In the genomic region with DNA sequence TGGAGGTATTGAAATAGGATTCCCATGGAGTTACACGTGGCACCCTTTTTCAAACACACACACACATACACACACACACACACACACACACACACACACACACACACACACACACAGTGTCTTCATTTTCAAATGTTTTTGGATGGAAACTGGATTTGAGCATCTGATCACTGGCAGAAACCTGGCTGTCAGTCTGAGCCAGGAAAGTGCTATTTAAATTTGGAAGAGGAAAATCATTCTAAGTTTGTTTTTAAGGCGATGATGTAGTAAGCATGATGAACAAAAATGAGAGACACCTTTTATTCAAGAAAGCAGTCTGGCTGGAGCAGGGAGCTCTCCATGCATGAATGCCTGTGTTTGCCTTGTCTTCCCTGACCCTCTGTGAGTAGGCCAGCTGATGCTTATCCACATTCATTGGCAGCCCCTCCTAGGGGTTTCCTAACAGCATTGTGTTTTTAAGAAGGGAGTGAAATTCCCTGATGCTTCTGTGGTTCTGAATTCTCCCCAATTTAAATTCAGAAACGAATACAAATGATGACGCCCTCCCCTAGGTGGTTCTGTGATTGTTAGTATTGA, we compare ENCODE assay signal across 19 mouse cellular contexts.
DNase-seq lines count a peak whose midpoint lies in the region; ATAC-seq and TF ChIP-seq lines count a peak whose summit lies in the region.
"Had no signal": no experiment of that assay in that cellular context is flagged by ENCODE, and none has a peak within 500 bp of the region (broad histone marks: within the 10 kb centered on the region; RNA-seq: fewer than 3 reads in every experiment).

No protein-coding gene starts in this region.

- H3K9me3 ChIP-seq in forebrain, embryonic 15.5 days = no peaks in the 10 kb centered on the region
- H3K9me3 ChIP-seq in forebrain, embryonic 11.5 days (ENCODE audit: control insufficient read depth, low read length) = no peaks in the 10 kb centered on the region
- H3K9me3 ChIP-seq in midbrain, embryonic 11.5 days (ENCODE audit: control insufficient read depth, low read length) = no peaks in the 10 kb centered on the region
- no peaks in the 10 kb centered on the region for H3K9me3 ChIP-seq in midbrain, embryonic 13.5 days
- no peaks in the 10 kb centered on the region for H3K9me3 ChIP-seq in liver, embryonic 11.5 days (ENCODE audit: control insufficient read depth, low read length)
- H3K9me3 ChIP-seq: hindbrain, embryonic 12.5 days; hindbrain, embryonic 15.5 days had no signal

- no peak overlapping the region for H3K9ac ChIP-seq in forebrain, embryonic 15.5 days (replicated peaks)
- H3K9ac ChIP-seq in forebrain, embryonic 11.5 days (ENCODE audit: low read length) = no peak overlapping the region
- no peak overlapping the region for H3K9ac ChIP-seq in midbrain, embryonic 11.5 days (ENCODE audit: low read length)
- H3K9ac ChIP-seq in midbrain, embryonic 13.5 days (replicated peaks) = no peak overlapping the region
- no peak overlapping the region for H3K9ac ChIP-seq in liver, embryonic 11.5 days (ENCODE audit: low read depth, low read length)
- H3K9ac ChIP-seq: hindbrain, embryonic 12.5 days; hindbrain, embryonic 15.5 days had no signal

- H3K4me1 ChIP-seq in forebrain, embryonic 15.5 days = peaks cover 5% of the 10 kb centered on the region; the same call in 1 of the 2 replicates
- no peaks in the 10 kb centered on the region for H3K4me1 ChIP-seq in forebrain, embryonic 11.5 days (replicated peaks; ENCODE audit: control insufficient read depth, insufficient read depth, low read length)
- H3K4me1 ChIP-seq in midbrain, embryonic 11.5 days (ENCODE audit: control insufficient read depth, insufficient read depth, low read length) = no peaks in the 10 kb centered on the region
- no peaks in the 10 kb centered on the region for H3K4me1 ChIP-seq in midbrain, embryonic 13.5 days (replicated peaks)
- no peaks in the 10 kb centered on the region for H3K4me1 ChIP-seq in liver, embryonic 11.5 days (replicated peaks; ENCODE audit: control insufficient read depth, insufficient read depth, low read length)
- H3K4me1 ChIP-seq: hindbrain, embryonic 12.5 days; hindbrain, embryonic 15.5 days had no signal

- no peak for TF ChIP-seq POLR2A in brain, embryonic 14.5 days (IDR thresholded peaks at IDR 0.05; ENCODE audit: borderline replicate concordance, extremely low read depth, insufficient read depth, insufficient read length, poor library complexity, severe bottlenecking)

- WGBS in forebrain, embryonic 15.5 days = 74% methylated on average over 4 of the region's 4 CpGs
- 86% methylated on average over 4 of the region's 4 CpGs for WGBS in forebrain, embryonic 11.5 days
- 63% methylated on average over 4 of the region's 4 CpGs for WGBS in midbrain, embryonic 11.5 days
- WGBS in midbrain, embryonic 13.5 days = 74% methylated on average over 4 of the region's 4 CpGs
- WGBS in liver, embryonic 11.5 days = 78% methylated on average over 4 of the region's 4 CpGs

- no peaks in the 10 kb centered on the region for H3K27me3 ChIP-seq in forebrain, embryonic 15.5 days
- no peaks in the 10 kb centered on the region for H3K27me3 ChIP-seq in forebrain, embryonic 11.5 days (ENCODE audit: control insufficient read depth, insufficient read depth, low read length)
- H3K27me3 ChIP-seq in midbrain, embryonic 11.5 days (ENCODE audit: control insufficient read depth, insufficient read depth, low read length) = no peaks in the 10 kb centered on the region
- no peaks in the 10 kb centered on the region for H3K27me3 ChIP-seq in midbrain, embryonic 13.5 days
- no peaks in the 10 kb centered on the region for H3K27me3 ChIP-seq in liver, embryonic 11.5 days (replicated peaks; ENCODE audit: control insufficient read depth, insufficient read depth, low read length)
- H3K27me3 ChIP-seq: hindbrain, embryonic 12.5 days; hindbrain, embryonic 15.5 days had no signal

- no peak overlapping the region for H3K4me2 ChIP-seq in forebrain, embryonic 15.5 days (replicated peaks)
- H3K4me2 ChIP-seq in forebrain, embryonic 11.5 days (ENCODE audit: low read depth, low read length, severe bottlenecking) = no peak overlapping the region
- no peak overlapping the region for H3K4me2 ChIP-seq in midbrain, embryonic 11.5 days
- H3K4me2 ChIP-seq in midbrain, embryonic 13.5 days (replicated peaks) = no peak overlapping the region
- no peak overlapping the region for H3K4me2 ChIP-seq in liver, embryonic 11.5 days
- H3K4me2 ChIP-seq: heart, embryonic 11.5 days; hindbrain, embryonic 12.5 days; hindbrain, embryonic 15.5 days had no signal

- DNase-seq in forebrain, embryonic 11.5 days (ENCODE audit: low spot score) = no peak
- DNase-seq in midbrain, embryonic 11.5 days (ENCODE audit: low spot score, missing footprints) = no peak
- DNase-seq in brain, adult 2 months (ENCODE audit: low read depth, low spot score) = peak; percentile 25
- DNase-seq in brain, embryonic 14.5 days (ENCODE audit: low read depth) = peak; percentile 55
- DNase-seq in liver, embryonic 11.5 days (ENCODE audit: low spot score) = no peak
- no peak for DNase-seq in thymus, postnatal 14 days
- DNase-seq: adrenal gland, adult 2 months; adrenal gland, postnatal 14 days; cerebellum, adult 18-20 months; cerebellum, adult 9-10 months; cerebellum, postnatal 14 days; gastrocnemius, adult 2 months; gastrocnemius, postnatal 14 days had no signal

- no peaks in the 10 kb centered on the region for H3K36me3 ChIP-seq in forebrain, embryonic 15.5 days
- no peaks in the 10 kb centered on the region for H3K36me3 ChIP-seq in forebrain, embryonic 11.5 days (ENCODE audit: control insufficient read depth, insufficient read depth, low read length)
- no peaks in the 10 kb centered on the region for H3K36me3 ChIP-seq in midbrain, embryonic 11.5 days (ENCODE audit: control insufficient read depth, insufficient read depth, low read length)
- H3K36me3 ChIP-seq in midbrain, embryonic 13.5 days = no peaks in the 10 kb centered on the region
- no peaks in the 10 kb centered on the region for H3K36me3 ChIP-seq in liver, embryonic 11.5 days (ENCODE audit: control insufficient read depth, insufficient read depth, low read length)
- H3K36me3 ChIP-seq: hindbrain, embryonic 12.5 days; hindbrain, embryonic 15.5 days had no signal

- H3K4me3 ChIP-seq in forebrain, embryonic 15.5 days = no peak overlapping the region
- H3K4me3 ChIP-seq in forebrain, embryonic 11.5 days (ENCODE audit: low read depth, low read length) = no peak overlapping the region
- no peak overlapping the region for H3K4me3 ChIP-seq in midbrain, embryonic 11.5 days (ENCODE audit: low read depth, low read length)
- no peak overlapping the region for H3K4me3 ChIP-seq in midbrain, embryonic 13.5 days (replicated peaks)
- H3K4me3 ChIP-seq in liver, embryonic 11.5 days (ENCODE audit: low read depth, low read length) = no peak overlapping the region
- H3K4me3 ChIP-seq: gastrocnemius, adult 2 months; hindbrain, embryonic 12.5 days; hindbrain, embryonic 15.5 days had no signal

- H3K27ac ChIP-seq in forebrain, embryonic 15.5 days (replicated peaks) = peak overlapping the region; percentile 47; the same call in 1 of the 2 replicates
- no peak overlapping the region for H3K27ac ChIP-seq in forebrain, embryonic 11.5 days (ENCODE audit: low read depth, low read length)
- no peak overlapping the region for H3K27ac ChIP-seq in midbrain, embryonic 11.5 days (ENCODE audit: low read depth, low read length)
- no peak overlapping the region for H3K27ac ChIP-seq in midbrain, embryonic 13.5 days
- no peak overlapping the region for H3K27ac ChIP-seq in liver, embryonic 11.5 days (ENCODE audit: low read depth, low read length)
- H3K27ac ChIP-seq: gastrocnemius, adult 2 months; hindbrain, embryonic 12.5 days; hindbrain, embryonic 15.5 days had no signal

- peak; percentile 60 for ATAC-seq in forebrain, embryonic 15.5 days (replicated peaks)
- no peak for ATAC-seq in forebrain, embryonic 11.5 days (replicated peaks; ENCODE audit: low FRiP score)
- ATAC-seq in midbrain, embryonic 11.5 days (ENCODE audit: low FRiP score) = peak; percentile 50; the same call in 1 of the 2 replicates
- no peak for ATAC-seq in midbrain, embryonic 13.5 days
- ATAC-seq in liver, embryonic 11.5 days (replicated peaks; ENCODE audit: low FRiP score) = no peak
- ATAC-seq: CD4-positive, CD25-positive, alpha-beta regulatory T cell, adult 4 months had no signal

- no peak for TF ChIP-seq CTCF in brain, embryonic 14.5 days (IDR thresholded peaks at IDR 0.05; ENCODE audit: borderline replicate concordance, extremely low read depth, insufficient read depth, insufficient read length)

Comparison
In these comparisons a context has a peak if more than half of its experiments do, and no peak if none do; other contexts are left out.
1. ATAC-seq: peak in forebrain, embryonic 15.5 days (single experiment) and midbrain, embryonic 11.5 days (single experiment); none in forebrain, embryonic 11.5 days (single experiment), midbrain, embryonic 13.5 days (single experiment) and liver, embryonic 11.5 days (single experiment).
2. DNase-seq: peak in brain, adult 2 months (single experiment) and brain, embryonic 14.5 days (single experiment); none in forebrain, embryonic 11.5 days (single experiment), midbrain, embryonic 11.5 days (single experiment), liver, embryonic 11.5 days (single experiment) and thymus, postnatal 14 days (single experiment).